Mouse (Mus musculus): ENCODE measurements around the gene Pde1b.

The Pde1b gene

GRCm38 (mm10) chr15:103502435-103503250 lies at the start of gene Pde1b:
TSS of gene Pde1b (plus strand) at chr15:103503034.
- no peak for DNase-seq (ENCODE audit: low read depth, low spot score)

GRCm38 (mm10) chr15:103453551-103454218 lies 49.1 kb upstream of the Pde1b start, which contains the start of gene Nckap1l:
TSS of gene Nckap1l (plus strand) at chr15:103453794.
- DNase-seq (ENCODE audit: low read depth, low spot score), result no peak

GRCm38 (mm10) chr15:103454449-103454848 lies 48.4 kb upstream of the Pde1b start:
- DNase-seq (ENCODE audit: low read depth, low spot score), result no peak

GRCm38 (mm10) chr15:103462539-103463261 lies 40.1 kb upstream of the Pde1b start:
- no peak for DNase-seq (ENCODE audit: low read depth, low spot score)

GRCm38 (mm10) chr15:103471488-103472194 lies 31.2 kb upstream of the Pde1b start:
- DNase-seq (ENCODE audit: low read depth, low spot score), result no peak

- DNase-seq (ENCODE audit: low read depth, low spot score), result no peak
These were observed 30.6 kb upstream of the Pde1b start for GRCm38 (mm10) chr15:103472265-103472664.

- DNase-seq (ENCODE audit: low read depth, low spot score), result no peak
These were observed 29.7 kb upstream of the Pde1b start for GRCm38 (mm10) chr15:103473182-103473581.

GRCm38 (mm10) chr15:103473769-103474168 lies 29.1 kb upstream of the Pde1b start:
- DNase-seq (ENCODE audit: low read depth, low spot score), result no peak

GRCm38 (mm10) chr15:103479080-103479606 lies 23.7 kb upstream of the Pde1b start:
- DNase-seq (ENCODE audit: low read depth, low spot score), result no peak

GRCm38 (mm10) chr15:103480129-103480528 lies 22.7 kb upstream of the Pde1b start:
- DNase-seq (ENCODE audit: low read depth, low spot score), result no peak

GRCm38 (mm10) chr15:103482488-103482887 lies 20.3 kb upstream of the Pde1b start:
- no peak for DNase-seq (ENCODE audit: low read depth, low spot score)

GRCm38 (mm10) chr15:103484490-103484889 lies 18.3 kb upstream of the Pde1b start:
- no peak for DNase-seq (ENCODE audit: low read depth, low spot score)

- no peak for DNase-seq (ENCODE audit: low read depth, low spot score)
These were observed 17.7 kb upstream of the Pde1b start for GRCm38 (mm10) chr15:103485106-103485505.

GRCm38 (mm10) chr15:103486658-103487057 lies 16.2 kb upstream of the Pde1b start:
- DNase-seq (ENCODE audit: low read depth, low spot score), result no peak

GRCm38 (mm10) chr15:103488336-103488735 lies 14.5 kb upstream of the Pde1b start:
- no peak for DNase-seq (ENCODE audit: low read depth, low spot score)

- no peak for DNase-seq (ENCODE audit: low read depth, low spot score)
These were observed 6.4 kb upstream of the Pde1b start for GRCm38 (mm10) chr15:103496204-103497140.

- no peak for DNase-seq (ENCODE audit: low read depth, low spot score)
These were observed 4.7 kb upstream of the Pde1b start for GRCm38 (mm10) chr15:103498157-103498556.

- no peak for DNase-seq (ENCODE audit: low read depth, low spot score)
These were observed 2.1 kb upstream of the Pde1b start for GRCm38 (mm10) chr15:103500723-103501122.

- no peak for DNase-seq (ENCODE audit: low read depth, low spot score)
These were observed 1.6 kb upstream of the Pde1b start for GRCm38 (mm10) chr15:103501186-103501585.

GRCm38 (mm10) chr15:103503251-103503600 lies 392 bp downstream of the Pde1b start:
- DNase-seq (ENCODE audit: low read depth, low spot score), result no peak

All from brain, embryonic 18.5 days (tissue).